Mouse (Mus musculus): ENCODE measurements around the gene Olfr1356.
"Not testable (repeated sequence)": the region's sequence is repeated elsewhere in the genome, so short reads cannot be mapped to it uniquely, and the experiment has no call there.

- not testable (repeated sequence) for TF ChIP-seq CTCF (IDR thresholded peaks at IDR 0.05; ENCODE audit: control insufficient read depth, insufficient read depth, low read length); POLR2A (IDR thresholded peaks at IDR 0.05; ENCODE audit: borderline replicate concordance, control insufficient read depth, low read depth, low read length)
Observed at GRCm38 (mm10) chr10:78840456-78840855, 11.5 kb downstream of the Olfr1356 start.

Data from bone marrow, adult 2 months (tissue).